Mouse (Mus musculus): ENCODE measurements around the gene Zfyve27.

- TF ChIP-seq CTCF (IDR thresholded peaks at IDR 0.05; ENCODE audit: borderline replicate concordance, extremely low read depth, insufficient read depth, insufficient read length) (no peak), POLR2A (IDR thresholded peaks at IDR 0.05; ENCODE audit: borderline replicate concordance, extremely low read depth, insufficient read depth, insufficient read length, poor library complexity, severe bottlenecking) (no peak)
These were observed 21.8 kb upstream of the Zfyve27 start for GRCm38 (mm10) chr19:42141998-42142397.
